Comparison of ENCODE assay signal across 25 mouse cellular contexts in genomic region chr19:29511826-29512225, GRCm38 (mm10). TPM values are rescaled to one million over a fixed set of nuclear protein-coding genes. Genes with fewer than 3 reads are reported as not detected.
DNase-seq lines count a peak whose midpoint lies in the region; ATAC-seq and TF ChIP-seq lines count a peak whose summit lies in the region.
"Had no signal": no experiment of that assay in that cellular context is flagged by ENCODE, and none has a peak within 500 bp of the region (broad histone marks: within the 10 kb centered on the region; RNA-seq: fewer than 3 reads in every experiment).

No protein-coding gene starts in this region.

- no peaks in the 10 kb centered on the region for H3K36me3 ChIP-seq in kidney, adult 2 months (ENCODE audit: control insufficient read depth, insufficient read depth, low read length)
- no peaks in the 10 kb centered on the region for H3K36me3 ChIP-seq in intestine, embryonic 16.5 days (ENCODE audit: control insufficient read depth, insufficient read depth, low read length)
- H3K36me3 ChIP-seq: liver, embryonic 13.5 days had no signal

- WGBS in kidney, adult 2 months, result 47% methylated on average over 2 of the region's 2 CpGs
- WGBS in intestine, embryonic 16.5 days, result 62% methylated on average over 2 of the region's 2 CpGs

- no peak overlapping the region for H3K9ac ChIP-seq in intestine, embryonic 16.5 days (ENCODE audit: low read depth, low read length)
- H3K9ac ChIP-seq: heart, embryonic 12.5 days; hindbrain, embryonic 14.5 days; liver, embryonic 13.5 days; lung, embryonic 14.5 days had no signal

- H3K27ac ChIP-seq in kidney, adult 2 months (ENCODE audit: insufficient read depth, low read depth, low read length), result no peak overlapping the region
- peak overlapping the region; percentile 70 for H3K27ac ChIP-seq in bone marrow macrophage, adult 2 months (ENCODE audit: insufficient read depth, low read depth, low read length)
- H3K27ac ChIP-seq in intestine, embryonic 16.5 days (ENCODE audit: low read length), result no peak overlapping the region
- H3K27ac ChIP-seq: heart, adult 2 months; hindbrain, embryonic 14.5 days; liver, embryonic 13.5 days had no signal

- no peak overlapping the region for H3K4me2 ChIP-seq in intestine, embryonic 16.5 days (ENCODE audit: low read depth, low read length)
- H3K4me2 ChIP-seq: heart, embryonic 12.5 days; hindbrain, embryonic 14.5 days; liver, embryonic 13.5 days; lung, embryonic 14.5 days; midbrain, embryonic 11.5 days had no signal

- no peak for TF ChIP-seq POLR2A in kidney, adult 2 months (IDR thresholded peaks at IDR 0.05; ENCODE audit: low read depth, low read length)
- TF ChIP-seq POLR2A in bone marrow macrophage, adult 2 months (IDR thresholded peaks at IDR 0.05; ENCODE audit: borderline replicate concordance, low read depth, low read length), result no peak

- ATAC-seq in intestine, embryonic 16.5 days, result peak; percentile 83
- ATAC-seq in megakaryocyte progenitor cell, adult 5-6 weeks (replicated peaks; ENCODE audit: poor library complexity), result no peak
- ATAC-seq: activated CD4-positive, CD25-positive, alpha-beta regulatory T cell, adult 4 months; forebrain, embryonic 14.5 days; midbrain, embryonic 16.5 days had no signal

- H3K4me3 ChIP-seq in kidney, adult 2 months (ENCODE audit: insufficient read depth, low read depth, low read length), result no peak overlapping the region
- no peak overlapping the region for H3K4me3 ChIP-seq in bone marrow macrophage, adult 2 months (ENCODE audit: insufficient read depth, low read length)
- H3K4me3 ChIP-seq in intestine, embryonic 16.5 days (ENCODE audit: low read length), result no peak overlapping the region
- H3K4me3 ChIP-seq: heart, adult 2 months; heart, embryonic 12.5 days; liver, embryonic 13.5 days had no signal

- no peak for TF ChIP-seq CTCF in kidney, adult 2 months (conservative IDR thresholded peaks at IDR 0.05; ENCODE audit: insufficient read depth, insufficient read length, low read depth, low read length)
- TF ChIP-seq CTCF in bone marrow macrophage, adult 2 months (IDR thresholded peaks at IDR 0.05; ENCODE audit: low read depth, low read length), result no peak

- DNase-seq in kidney, adult 2 months, result peak; percentile 84
- DNase-seq in kidney, postnatal 10 days, result no peak
- DNase-seq in kidney, postnatal 25 days, result peak; percentile 60 to 82
- no peak for DNase-seq in adrenal gland, adult 8-10 months
- no peak for DNase-seq in lung, postnatal 10 days
- DNase-seq: adrenal gland, adult 2 months; B cell, adult 2 months; cerebellum, adult 9-10 months; cerebellum, postnatal 36 days; gastrocnemius, postnatal 25 days; heart, adult 2 months; liver, embryonic 13.5 days; lung, embryonic 14.5 days; right cerebral cortex, adult 18-20 months; right cerebral cortex, postnatal 4 days; thymus, adult 2 months had no signal

- no peaks in the 10 kb centered on the region for H3K9me3 ChIP-seq in intestine, embryonic 16.5 days (ENCODE audit: control insufficient read depth, low read length)
- H3K9me3 ChIP-seq: liver, embryonic 13.5 days had no signal

- H3K4me1 ChIP-seq in kidney, adult 2 months (ENCODE audit: control insufficient read depth, insufficient read depth, low read length), result 0 out of 2 replicates have a peak, but pooled peaks cover 2% of the 10 kb centered on the region
- H3K4me1 ChIP-seq in bone marrow macrophage, adult 2 months (ENCODE audit: control insufficient read depth, insufficient read depth, low read length), result peaks cover 13% of the 10 kb centered on the region
- no peaks in the 10 kb centered on the region for H3K4me1 ChIP-seq in intestine, embryonic 16.5 days (ENCODE audit: control insufficient read depth, insufficient read depth, low read length)
- H3K4me1 ChIP-seq: heart, embryonic 12.5 days had no signal

- no peaks in the 10 kb centered on the region for H3K27me3 ChIP-seq in kidney, adult 2 months (replicated peaks; ENCODE audit: control insufficient read depth, insufficient read depth, low read length)
- no peaks in the 10 kb centered on the region for H3K27me3 ChIP-seq in intestine, embryonic 16.5 days (replicated peaks; ENCODE audit: control insufficient read depth, insufficient read depth, low read length)
- H3K27me3 ChIP-seq: heart, embryonic 12.5 days; liver, embryonic 13.5 days had no signal

RNA-seq across cellular contexts. Expression of gene Ric1, which starts 10.3 kb away (rescaled TPM):
- 8.9 and 10.4 TPM in 2 replicates for polyA plus RNA-seq in kidney, adult 2 months (2012; rRNA removed)
- polyA plus RNA-seq in bone marrow macrophage, adult 2 months (2012; ENCODE audit: insufficient read depth, insufficient read length, missing spikeins), result 22.5 and 23.1 TPM in 2 replicates
- 8.0 and 9.0 TPM in 2 replicates for polyA plus RNA-seq in intestine, embryonic 16.5 days (2015; fragmentation: Nextera tagmentation; extraction: Ambion mirVana)
- 10 to 100 TPM; 27.0 to 31.7 (median 29.5) TPM for total RNA-seq in adrenal gland, adult 8-10 months (2022)
- total RNA-seq in megakaryocyte progenitor cell, adult 5-6 weeks (2015), result 14.1 and 19.0 TPM in 2 replicates
- 20.5 and 21.6 TPM in 2 replicates for total RNA-seq in megakaryocyte progenitor cell, adult 5-6 weeks (2017)

Comparison
In these comparisons a context has a peak if more than half of its experiments do, and no peak if none do; other contexts are left out.
1. DNase-seq: peak in kidney, adult 2 months (single experiment) and kidney, postnatal 25 days (2 of 2); none in kidney, postnatal 10 days (single experiment), adrenal gland, adult 8-10 months (single experiment) and lung, postnatal 10 days (single experiment).